Mouse (Mus musculus) brain, embryonic 14.5 days (tissue): Measurements from ENCODE around the gene Fut2. TPM values are rescaled to one million over a fixed set of nuclear protein-coding genes. Genes with fewer than 3 reads are reported as not detected.

Source experiments
- DNase-seq: peaks from one replicate; pipeline ENCODE4 v3.0.0-alpha.2; 2011; ENCODE audit warnings: low read depth
- CTCF ChIP-seq: fragments of 200-500 bp; IDR thresholded peaks from 2 replicates; pipeline ENCODE4 v1.5.1; 2012; ENCODE audit warnings: inconsistent platforms, mild to moderate bottlenecking, moderate library complexity, borderline replicate concordance; ENCODE audit not compliant: insufficient read depth, insufficient read length; ENCODE audit errors: extremely low read depth
- POLR2A ChIP-seq: fragments of 200-500 bp; IDR thresholded peaks from 2 replicates; pipeline ENCODE4 v1.6.1; 2012; ENCODE audit warnings: mild to moderate bottlenecking, inconsistent platforms, borderline replicate concordance; ENCODE audit not compliant: poor library complexity, insufficient read depth, insufficient read length, severe bottlenecking; ENCODE audit errors: extremely low read depth
- polyA plus RNA-seq: library from polyadenylated mRNA; depleted of rRNA; stranded (reverse); fragments of >200 nt; gene quantifications from 2 replicates; pipeline ENCODE4 v1.2.3, GENCODE M21; 2012

The Fut2 gene
- polyA plus RNA-seq, 1 experiment = 0.10 TPM

DNA sequence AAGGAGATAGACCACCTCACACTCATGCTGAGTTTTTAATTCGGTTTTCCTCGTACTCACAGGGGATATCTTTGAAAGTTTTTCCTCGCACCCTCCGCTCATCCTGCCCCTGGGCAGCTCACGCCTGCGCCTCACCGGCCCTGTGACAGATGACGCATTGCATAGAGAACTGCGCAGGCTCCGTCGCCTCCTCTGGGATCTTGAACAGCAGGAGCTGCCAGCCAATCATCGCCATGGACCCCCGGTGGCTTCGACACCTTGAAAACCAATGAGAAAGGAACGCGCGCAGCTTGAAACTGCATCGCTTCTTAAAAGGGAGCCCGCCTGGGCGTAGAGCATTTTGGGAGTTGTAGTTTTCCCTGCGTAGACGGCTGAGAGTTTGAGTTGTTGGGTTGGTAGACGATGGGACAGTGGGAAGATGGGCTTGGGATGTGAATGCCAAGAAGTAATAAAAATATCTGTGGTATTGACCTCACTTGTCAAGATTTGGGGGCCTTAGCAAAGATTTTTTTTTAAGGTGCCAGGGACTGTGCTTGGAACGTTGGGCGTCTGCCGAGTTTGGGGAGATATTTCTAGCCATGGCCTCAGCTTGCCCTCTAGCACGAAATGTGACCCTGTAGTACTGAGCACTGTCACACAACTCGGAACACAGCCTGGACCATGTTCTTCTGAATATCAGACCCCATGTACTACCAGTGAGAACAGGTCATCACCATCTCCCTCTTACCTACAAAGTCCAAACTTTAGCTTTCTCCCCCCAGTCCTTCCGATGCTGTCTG is 27.4 kb downstream of the Fut2 start:
- TF ChIP-seq CTCF = no peak
- TF ChIP-seq POLR2A = peak; percentile 17; the same call in 1 of the 2 replicates
- DNase-seq = peak; percentile 100

DNA sequence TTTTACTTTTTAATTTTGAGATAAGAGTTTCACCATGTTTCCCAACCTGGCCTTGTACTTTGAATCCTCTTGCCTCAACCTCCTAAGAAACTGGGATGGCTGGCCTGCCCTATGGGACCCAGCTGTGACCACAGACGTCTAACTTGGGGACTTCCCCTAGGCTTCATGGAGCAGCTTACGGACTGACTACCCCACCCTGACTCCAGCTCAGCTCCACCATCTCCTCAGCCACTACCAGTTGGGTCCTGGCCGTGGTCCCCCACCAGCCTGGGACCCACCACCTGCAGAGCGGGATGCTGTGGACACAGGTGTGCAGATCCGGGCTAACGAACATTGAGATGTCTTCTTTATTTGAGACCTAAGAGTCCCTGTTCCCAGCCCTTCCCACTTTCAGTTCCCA is 28.5 kb downstream of the Fut2 start:
- no peak for TF ChIP-seq CTCF
- TF ChIP-seq POLR2A = no peak
- DNase-seq = no peak

DNA sequence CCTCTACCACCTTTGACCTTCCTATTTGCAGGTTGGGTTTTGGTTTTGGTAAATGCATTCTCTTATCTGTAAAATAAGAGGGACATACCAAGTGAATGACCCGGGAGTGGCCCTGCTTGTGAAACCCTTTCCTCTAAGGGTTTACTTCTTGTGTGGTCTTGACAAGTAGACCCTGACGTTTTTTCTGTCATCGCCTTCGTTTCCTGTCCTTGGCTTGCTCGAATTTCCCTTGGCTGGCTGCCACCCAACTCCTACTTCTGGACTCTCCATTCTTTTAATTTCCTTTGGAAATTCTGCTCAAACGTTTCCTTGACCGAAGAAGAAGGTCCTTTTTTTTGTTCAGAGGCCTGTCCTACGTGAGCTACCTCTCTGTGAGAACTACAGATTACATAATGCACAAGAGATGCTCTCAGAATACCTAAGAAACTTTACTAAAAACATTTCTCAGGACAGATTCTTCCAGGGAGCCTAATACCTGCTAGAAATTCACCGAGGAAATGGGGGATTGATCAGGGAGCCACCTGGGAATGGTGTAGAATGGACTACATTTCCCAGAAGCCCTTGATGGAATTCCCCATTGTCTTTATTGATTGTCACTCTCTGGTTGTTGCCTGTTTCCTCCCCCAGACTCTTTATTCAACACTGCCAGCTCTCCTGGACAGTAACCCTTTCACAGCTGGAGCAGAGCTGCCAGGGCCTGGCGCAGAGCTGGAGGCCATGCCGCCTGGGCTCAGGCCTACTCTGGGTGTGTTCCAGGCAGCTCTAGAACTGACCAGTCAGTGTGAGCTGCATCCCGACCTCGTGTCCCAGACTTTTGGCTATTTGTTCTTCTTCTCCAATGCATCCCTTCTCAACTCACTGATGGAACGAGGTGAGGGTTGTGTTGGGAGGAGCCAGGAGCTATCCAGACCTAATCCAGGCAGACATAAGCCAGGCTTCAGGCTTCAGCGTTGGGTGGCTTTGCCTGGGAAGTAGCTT is 30.2 kb downstream of the Fut2 start:
- no peak for DNase-seq
- TF ChIP-seq CTCF (no peak), POLR2A (no peak)

DNA sequence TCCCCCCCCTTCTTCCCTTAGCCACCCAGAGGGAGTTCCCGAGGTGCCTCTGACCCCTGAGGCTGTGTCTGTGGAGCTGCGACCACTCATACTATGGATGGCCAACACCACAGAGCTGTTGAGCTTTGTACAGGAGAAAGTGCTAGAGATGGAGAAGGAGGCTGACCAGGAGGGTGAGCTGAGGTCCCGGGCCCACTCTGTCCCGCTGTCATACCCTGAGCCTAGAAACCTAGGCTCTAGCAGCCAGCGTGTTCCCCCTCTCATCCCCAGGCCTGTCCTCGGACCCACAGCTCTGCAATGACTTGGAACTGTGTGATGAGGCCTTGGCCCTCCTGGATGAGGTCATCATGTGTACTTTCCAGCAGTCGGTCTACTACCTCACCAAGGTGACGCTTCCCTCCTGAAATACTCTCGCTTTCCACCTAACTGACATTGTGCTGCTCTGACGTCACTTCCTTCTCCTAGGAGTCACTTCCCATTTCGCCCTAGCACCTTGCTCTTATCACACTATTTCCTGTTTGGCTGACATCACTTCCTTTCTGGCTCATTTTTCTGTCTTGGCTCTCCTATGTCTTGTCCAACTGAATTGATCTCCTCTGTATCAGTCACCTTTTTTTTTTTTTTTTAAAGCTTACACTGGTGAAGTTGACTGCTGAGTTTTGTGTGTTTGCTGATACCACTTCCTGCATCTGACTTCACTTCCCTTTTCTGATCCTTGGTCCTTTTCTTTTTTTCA is 31.1 kb downstream of the Fut2 start:
- DNase-seq = no peak
- TF ChIP-seq POLR2A = no peak

DNA sequence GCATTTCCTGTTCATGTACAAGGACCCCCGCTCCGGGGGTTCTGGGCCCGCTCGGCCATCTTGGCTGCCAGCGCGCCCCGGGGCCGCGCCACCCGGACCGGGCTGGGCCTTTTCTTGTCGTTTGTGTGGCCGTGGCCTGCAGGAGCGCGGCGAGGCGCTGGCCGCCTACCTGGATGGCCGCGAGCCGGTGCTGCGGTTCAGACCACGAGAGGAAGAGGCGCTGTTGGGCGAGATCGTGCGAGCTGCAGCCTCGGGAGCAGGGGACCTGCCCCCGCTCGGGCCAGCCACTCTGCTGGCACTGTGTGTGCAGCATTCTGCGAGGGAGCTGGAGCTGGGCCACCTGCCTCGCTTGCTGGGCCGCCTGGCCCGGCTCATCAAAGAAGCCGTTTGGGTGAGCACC is 33.7 kb downstream of the Fut2 start:
- TF ChIP-seq CTCF = 0 out of 2 replicates have a peak, but pooled peaks have one; percentile 4
- no peak for TF ChIP-seq POLR2A
- DNase-seq = peak; percentile 37

DNA sequence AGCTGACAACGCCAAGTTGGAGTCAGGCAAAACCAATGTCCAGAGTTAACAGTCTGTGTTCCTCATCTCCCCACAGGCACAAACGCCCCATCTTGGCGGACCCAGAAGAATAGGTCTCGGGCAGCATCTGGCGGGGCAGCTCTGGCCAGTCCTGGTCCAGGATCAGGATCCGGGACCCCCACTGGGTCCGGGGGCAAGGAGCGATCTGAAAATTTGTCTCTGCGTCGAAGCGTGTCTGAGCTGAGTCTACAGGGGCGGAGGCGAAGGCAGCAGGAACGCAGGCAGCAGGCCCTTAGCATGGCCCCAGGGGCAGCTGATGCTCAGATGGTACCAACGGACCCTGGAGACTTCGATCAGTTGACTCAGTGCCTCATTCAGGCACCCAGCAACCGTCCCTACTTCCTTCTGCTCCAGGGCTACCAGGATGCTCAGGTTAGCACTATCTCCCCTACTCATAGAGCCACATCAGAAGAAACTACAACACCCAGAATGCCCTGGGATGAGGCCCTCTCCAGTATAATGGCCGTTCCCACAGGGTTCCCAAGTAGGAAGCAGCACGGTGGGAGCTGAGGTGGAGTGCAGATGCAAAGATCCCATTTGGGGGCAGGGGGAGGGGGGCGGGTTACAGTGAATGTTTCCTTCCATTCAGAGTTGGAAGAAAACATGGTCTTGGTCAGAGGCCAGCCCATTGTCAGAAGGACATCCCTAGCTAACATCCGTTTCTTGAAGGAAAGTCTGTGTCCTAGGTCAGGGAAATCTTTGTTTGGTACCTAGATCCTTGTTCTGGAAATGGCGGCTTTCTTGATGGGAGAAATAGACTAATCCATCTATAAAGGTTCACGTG is 35.9 kb downstream of the Fut2 start:
- DNase-seq = peak; percentile 31
- TF ChIP-seq CTCF (no peak), POLR2A (no peak)

DNA sequence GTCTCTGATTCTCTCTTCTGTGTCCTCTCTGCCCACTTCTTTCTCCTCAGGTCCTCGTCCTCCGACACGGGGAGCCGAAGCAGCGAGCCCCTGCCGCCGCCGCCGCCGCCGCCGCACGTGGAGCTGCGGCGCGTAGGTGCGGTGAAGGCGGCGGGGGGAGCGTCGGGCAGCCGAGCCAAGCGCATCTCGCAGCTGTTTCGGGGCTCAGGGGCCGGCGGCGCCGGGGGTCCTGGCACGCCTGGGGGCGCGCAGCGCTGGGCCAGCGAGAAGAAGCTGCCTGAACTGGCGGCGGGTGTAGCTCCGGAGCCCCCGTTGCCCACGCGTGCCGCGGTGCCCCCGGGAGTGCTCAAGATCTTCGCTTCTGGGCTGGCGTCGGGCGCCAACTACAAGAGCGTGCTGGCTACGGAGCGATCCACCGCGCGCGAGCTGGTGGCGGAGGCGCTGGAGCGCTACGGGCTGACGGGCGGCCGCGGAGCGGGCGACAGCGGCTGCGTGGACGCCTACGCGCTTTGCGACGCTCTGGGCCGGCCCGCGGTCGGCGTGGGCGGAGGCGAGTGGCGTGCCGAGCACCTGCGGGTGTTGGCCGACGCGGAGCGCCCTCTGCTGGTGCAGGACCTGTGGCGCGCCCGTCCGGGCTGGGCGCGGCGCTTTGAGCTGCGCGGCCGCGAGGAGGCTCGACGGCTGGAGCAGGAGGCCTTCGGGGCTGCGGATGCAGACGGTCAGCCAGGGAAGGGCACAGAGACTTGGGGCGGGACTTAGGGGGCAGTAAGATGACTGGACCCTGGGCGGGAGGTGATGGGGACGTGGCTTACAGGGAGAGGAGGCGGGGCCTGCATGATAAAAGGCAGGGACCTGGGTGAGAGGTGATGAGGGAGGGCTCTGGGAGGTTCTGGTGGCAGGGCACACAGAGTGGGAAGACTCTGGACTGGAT is 37.6 kb downstream of the Fut2 start:
- TF ChIP-seq CTCF = peak; percentile 91
- TF ChIP-seq POLR2A = peak; percentile 79
- DNase-seq = peak; percentile 93

DNA sequence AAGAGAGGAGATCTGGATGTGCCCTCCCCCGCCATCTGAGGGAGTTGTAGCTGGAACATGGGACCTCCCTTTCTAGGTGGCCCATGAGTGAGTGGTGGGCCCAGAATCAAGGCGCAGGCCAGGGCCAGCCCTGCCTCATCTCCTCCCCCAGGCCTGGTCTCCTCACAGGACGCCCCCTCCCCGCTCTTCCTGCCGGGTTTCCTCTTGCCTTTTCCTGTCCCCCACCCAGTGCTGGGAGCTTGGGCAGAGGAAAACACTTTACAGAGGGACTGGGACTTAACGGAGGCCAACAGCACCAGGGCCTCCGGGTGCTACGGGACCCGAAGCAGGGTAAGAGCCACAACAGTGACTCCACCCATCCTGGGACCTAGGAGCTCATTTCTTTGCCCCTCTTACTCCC is 38.9 kb downstream of the Fut2 start, which contains the start of gene Rasip1:
Gene Rasip1, plus strand, starts transcription at position 228 of the 400 bp plus-strand sequence.
- TF ChIP-seq POLR2A (no peak), CTCF (no peak)
- DNase-seq = no peak

DNA sequence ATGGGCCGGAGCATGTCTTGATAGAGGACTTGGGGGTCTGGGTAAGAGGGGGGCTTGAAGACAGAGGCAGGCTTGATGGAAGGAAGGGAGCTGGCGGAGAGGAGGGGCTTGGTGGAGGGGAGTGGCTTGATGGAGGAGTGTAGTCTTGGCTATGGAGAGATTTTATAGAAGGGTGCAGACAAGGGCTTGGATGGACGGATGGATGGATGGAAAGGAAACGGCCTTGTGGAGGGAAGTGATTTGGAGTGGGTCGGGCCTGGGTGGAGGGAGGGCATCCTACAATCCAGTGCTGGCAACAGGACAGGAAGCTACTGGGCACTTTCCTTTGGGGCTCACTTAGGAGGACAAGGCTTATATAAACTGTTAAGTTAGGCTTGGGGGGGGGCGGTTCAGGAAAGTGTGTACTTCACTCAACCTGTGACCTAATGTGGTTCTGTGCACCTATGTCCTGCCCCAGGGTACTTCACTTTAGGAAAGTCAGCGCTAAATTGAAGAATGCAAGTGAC is 39.6 kb downstream of the Fut2 start:
- no peak for TF ChIP-seq CTCF
- no peak for DNase-seq
